Mouse (Mus musculus) spleen, postnatal 10 days (tissue): ENCODE measurements at regions not wholly inside any gene's neighbourhood (a gene's known extent, or its start where the extent isn't known, plus 50 kb on each side); places are given as distances from the start of the nearest gene placed in this dataset.

Experiments used
- DNase-seq, 2 experiments: peaks; one replicate each; pipeline ENCODE4 v3.0.0; 2021 to 2022; ENCODE audit warnings: low spot score in 2 of 2

DNA sequence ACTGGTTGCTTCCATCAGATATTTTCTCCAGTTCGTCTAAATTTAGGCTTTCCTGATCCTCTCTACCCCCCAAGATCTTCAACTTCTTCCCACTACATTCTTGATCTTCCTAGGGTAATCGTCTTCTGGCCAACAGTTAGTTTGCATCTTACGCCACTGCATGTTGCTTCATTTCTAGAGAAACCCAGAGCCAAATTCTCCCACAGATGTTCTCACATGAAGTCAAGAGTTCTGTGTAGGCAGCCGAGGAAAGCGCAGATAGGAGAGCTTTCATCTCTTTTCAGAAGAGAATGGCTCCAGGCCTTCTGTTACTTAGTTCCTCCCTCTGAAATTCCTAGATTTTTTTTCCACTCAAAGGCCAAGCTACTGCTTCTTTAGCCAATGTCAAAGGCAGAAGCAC is 179.9 kb downstream of the Fgf10 start:
- DNase-seq: no peak

DNA sequence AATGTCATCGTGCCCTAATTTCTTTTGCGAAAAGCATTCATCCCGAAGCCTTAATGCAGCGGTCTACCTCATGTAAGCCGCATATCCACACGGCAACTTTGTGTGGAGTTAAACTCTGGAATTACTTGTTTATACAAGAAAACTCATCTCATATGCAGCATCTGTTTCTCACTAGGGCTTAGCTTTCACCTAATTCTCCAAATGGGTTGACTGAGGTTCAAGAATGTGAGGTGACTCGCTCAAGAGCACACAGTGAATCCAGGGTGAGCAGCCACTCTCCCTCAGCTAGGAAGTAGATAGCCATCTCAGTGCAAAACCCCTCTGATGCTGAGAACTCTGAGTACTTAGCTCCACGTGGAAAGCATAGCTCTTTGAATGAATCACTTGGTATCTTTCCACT is 181.1 kb downstream of the Fgf10 start:
- DNase-seq: no peak

DNA sequence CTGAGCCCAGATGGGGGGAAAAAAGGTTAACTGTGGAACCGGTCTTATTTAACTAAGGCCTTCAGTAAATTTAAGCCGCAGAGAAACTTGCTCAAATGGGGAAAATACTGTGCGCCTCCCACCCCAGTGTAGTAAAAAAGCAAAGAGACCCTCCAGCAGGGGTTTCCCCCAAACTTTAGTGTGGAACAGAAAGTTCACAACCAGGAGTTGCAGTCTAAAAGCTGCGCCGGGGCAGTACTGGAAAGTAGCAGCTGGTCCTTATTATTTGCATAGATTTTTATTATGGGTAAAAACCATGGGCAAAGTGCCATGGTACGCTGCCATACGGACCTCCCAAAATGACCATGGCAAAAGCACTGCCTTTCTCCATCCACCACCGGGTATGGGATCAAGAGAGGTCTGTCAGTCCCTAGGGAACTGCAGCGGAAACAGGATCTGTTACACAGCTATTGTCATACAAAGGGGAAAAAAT is 216.8 kb downstream of the Fgf10 start:
- no peak for DNase-seq

DNA sequence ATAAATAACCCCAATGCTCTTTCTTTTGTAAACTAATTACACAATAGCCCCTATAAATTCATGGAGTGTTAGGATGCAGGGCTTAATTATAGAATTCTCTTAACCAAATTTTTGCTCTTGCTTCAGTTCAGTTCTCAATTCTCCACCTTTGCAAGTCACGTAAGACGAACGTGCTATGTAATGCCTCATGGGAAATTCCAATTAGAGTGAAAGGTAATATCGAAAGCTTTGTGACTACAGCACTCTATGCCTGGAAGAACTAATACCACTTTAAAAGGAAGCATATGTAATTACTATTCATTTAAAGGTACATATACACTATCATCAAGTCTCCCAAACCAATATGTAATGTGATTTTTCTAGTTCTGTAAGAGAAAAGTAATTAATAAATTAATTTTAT is 225.5 kb downstream of the Fgf10 start:
- DNase-seq: no peak

DNA sequence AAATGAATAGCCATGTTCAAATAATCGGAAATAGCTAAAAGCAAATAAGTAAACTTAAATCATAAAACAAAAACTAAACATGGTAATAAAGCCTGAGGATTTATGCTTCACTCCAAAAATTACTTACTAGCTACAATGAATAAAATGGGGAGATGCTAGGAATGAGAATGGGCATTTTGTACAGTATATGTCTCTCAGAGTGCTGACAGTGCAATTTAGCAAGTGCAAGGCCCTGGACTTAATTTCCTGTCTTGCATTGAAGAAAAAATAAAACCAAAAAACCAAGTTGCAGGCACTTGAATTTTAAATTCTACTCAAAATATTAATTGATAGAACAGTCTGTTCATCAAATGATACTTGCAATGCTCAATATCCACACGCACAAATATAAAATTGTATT is 232.4 kb downstream of the Fgf10 start:
- no peak for DNase-seq

DNA sequence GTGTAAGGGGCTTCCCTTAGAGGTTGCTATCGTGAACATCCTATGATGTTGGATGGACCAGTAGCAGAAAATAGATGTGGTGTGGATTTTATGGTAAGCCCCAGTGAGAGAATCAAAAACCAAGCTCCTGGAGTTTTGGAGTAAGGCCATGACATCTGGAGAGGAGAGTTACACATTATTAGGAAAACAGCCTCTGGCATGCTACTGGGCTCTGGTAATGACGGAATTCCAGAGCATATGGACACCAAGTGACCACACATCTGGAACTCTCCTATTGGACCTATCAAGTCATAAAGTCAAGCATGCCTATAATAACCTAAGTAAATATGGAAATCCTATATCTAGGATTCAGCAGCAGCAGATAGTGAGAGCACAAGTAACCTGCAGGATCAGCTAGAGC is 240.8 kb downstream of the Fgf10 start:
- DNase-seq: no peak

DNA sequence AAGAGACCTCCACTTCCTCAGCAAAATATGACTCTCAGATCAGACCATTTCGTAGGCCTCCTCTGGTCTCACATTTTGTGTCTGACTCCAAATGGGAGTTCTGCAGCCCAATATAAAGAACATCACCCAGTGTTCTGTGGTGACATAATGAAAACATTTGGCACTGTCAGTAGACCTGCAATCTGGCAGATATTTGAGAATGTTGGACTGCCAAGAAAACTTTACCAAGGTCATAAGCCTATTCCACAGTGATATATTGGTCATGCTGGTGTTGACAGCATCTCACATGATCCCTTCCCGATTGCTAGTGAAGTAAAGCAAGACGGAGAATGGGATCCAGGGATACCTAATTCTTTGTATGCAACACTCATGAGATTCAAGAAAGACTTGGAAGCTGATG is 271.2 kb downstream of the Fgf10 start:
- no peak for DNase-seq

DNA sequence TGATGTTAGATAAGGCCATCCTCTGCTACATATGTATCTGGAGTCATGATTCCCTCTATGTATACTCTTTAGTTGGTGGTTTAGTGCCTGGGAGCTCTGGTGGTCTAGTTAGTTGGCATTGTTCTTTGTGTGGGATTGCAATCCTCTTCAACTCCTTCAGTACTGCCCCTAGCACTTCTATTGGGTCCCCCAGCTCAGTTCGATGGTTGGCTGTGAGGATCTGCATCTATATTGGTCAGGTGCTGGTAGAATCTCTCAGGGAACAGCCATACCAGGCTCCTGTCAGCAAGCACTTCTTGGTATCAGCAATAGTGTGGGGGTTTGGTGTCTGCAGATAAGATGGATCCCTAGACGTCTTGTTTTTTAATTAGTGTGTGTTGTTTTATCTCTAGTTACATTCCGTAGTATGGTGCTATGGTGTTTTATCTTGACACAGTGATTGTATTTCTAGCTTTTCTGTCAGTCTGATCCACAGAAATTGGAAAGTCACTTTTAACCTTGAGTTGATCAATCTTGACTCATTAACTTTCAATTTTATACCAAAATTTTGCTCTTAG is 296.6 kb downstream of the Fgf10 start:
- DNase-seq: no peak

DNA sequence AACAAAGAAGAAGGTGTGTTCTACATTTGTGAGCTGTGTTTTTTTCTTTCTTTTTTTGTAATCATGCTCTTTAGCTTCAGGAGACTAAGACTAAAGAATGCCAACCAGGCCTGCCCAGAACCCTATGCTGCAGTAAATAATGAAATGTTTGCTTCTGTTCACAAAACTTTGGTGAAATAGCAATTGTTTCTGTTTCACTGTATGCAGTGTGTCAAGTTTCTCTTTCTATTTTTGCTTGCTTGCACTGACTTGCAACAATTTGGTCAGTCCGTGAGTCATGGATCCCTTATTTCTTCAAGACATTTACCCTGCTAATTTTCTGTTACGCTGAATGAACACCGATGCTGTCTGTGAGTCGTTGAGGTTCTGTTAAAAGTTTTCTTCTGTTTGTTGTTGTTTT is 298.1 kb downstream of the Fgf10 start:
- no peak for DNase-seq

DNA sequence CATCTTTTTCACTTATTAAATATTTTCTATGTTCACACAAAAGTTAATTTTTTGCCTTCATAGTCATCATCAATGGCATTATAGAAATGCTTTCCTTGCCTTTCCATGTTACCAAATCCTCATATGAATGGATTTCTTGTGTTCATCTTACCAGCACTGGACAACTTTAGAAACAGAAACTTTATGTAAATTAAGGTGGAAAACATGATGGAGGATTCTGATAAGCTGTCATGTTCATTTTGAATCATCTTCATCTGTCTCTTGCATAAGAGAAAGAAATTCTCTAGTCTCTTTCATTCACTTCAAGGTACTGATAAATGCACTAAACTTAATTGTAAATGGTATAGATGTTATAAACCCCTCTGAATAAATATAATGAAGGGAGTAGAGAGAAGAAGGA is 305.4 kb downstream of the Fgf10 start:
- DNase-seq: no peak

DNA sequence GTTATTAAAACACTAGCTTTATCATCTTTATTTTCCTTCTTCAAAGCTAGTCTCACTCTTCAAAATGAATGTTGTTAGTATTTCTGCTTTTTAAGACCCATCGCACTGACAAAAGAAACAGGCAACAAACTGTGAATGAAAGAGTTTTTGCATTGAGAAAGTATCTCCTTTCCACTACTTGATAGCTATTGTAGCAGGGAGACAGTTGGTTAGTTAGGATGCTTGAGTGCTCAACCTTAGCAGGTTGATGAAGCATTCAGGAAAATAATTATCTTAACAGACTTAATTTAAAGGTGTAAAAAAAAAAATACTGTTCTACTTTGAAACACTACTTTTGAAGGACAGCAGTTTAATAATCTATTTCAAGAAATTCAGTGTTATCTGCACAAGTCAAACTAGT is 305.9 kb downstream of the Fgf10 start:
- DNase-seq: no peak

DNA sequence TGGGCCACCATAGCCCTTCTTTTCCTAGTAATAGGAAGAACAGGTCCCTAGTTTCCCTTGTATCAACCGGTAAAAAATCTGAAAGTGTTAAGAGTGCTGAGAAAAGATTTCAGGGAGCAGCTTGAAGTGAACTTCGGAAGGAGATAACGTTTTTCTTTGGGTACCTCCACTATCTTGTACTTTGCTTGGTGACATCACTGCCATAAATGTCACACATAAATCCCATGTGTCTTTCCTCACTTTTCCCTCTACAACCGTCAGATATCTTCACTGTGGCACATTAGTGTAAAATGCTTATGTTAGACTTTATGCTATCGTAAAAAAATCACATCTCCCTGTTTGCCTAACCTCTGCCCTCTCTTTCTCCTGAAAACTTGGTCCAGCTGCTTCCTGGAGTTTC is 309.9 kb downstream of the Fgf10 start:
- no peak for DNase-seq

DNA sequence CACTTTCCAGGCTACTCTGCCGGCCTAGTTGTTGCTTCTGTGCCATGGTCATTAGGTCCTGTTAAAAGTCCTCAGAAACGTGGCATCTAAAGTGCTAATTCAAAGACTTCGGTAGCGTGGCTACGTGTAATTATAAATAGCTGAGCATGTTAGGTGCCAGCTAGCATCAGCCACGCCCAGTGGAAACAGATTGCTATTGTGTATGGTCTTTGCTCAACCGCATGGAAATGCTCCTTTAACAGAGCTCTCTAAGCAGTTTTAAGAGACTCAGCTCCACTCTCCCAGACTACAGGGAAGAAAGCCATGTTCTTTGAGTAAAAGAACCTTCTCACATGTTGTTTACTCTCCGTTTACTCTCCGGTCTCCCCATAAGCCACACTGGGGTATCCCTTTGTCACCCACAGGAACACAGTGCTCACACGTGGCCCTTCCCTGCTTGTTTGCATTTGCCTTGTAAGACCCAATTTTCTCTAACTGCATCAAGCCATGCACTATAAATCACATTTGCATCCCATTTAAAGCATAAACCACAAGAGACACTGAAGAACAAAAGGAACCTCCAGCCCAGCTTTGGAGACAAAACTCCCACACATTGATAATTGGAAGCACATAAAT is 311.7 kb downstream of the Fgf10 start:
- DNase-seq: no peak

DNA sequence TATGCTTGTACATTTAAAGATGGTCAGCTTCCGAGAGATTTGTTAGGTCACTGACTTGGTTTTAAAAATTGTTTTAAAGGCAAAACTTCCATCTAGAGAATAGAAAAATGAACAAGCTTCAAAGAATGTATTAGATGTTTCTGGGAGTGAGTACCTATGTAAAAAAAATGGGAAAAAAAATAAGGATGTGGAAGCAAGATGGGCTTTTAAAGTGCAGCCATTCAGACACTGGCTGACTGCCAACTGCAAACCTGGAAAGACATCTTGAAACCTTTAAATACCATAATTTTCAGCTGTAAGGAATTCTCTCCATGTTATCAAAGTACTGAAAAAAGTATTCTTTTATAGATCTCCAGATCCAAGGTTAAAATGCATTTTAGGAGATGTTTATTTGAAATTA is 315.7 kb downstream of the Fgf10 start:
- DNase-seq: no peak

DNA sequence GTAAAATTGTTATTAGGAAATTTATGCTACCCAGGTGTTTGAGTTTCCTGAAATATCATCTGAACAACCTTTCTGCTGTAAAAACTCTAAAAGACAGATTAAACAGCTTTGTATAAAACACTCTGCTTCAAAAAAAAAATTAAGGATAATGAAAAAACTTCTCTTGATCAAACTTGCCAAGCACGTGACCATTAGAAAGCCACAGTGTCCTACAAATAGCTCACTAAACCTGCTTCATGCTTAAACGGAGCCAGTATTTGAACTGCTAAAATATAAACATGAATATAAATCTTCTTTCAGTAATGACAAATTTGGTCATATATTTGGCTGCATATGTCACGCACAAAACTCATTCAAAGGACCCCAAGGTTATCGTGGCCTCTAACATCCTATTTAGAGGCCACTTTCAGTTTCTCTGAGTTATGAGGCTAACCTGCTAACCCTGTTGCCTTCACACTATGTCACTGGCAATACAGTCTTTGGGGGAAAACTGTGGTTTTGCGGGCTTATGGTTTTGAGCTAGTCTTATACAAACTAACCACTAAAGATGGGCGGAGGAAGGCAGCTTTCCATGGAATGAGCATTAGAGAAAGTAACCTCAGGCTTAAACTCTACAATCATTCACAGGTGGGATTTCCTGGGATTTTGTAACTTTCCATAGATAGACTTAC is 355.8 kb downstream of the Fgf10 start:
- DNase-seq: no peak

DNA sequence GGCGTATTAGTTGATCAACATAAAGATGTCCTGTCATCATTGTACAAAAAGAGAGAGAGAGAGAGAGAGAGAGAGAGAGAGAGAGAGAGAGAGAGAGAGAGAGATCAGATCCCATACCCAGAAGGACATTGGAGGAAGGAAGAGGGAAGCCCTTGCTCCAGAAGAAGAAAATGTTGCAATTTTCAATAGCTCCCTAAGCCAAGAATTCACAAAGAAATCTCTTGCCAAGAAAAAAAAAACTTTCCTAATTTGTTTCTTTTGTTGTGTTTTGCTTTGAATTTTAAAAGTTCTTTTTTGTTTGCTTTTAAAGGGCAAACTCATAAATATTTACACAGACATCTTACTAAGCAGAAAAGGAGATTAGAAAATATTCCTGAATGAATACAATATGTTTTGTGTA is 370.0 kb downstream of the Fgf10 start:
- DNase-seq: no peak

DNA sequence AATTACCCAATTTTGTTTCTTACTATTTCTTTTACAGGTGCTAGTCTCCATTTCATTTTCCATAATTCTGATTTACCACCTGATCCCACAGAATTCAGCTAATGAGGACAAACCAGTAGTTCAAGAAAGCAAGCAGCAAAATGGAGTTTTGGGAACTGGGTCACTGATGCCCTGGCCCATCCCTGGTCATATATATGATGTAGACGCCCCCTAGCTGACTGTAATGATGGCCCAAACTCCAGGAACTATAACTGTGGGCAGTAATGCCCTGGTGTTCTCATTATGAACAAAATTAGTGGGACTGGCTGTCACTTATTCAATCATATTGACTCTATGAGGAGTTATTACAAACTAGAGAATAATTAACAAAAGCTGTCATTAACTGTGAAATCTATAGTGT is 375.5 kb downstream of the Fgf10 start:
- no peak for DNase-seq

DNA sequence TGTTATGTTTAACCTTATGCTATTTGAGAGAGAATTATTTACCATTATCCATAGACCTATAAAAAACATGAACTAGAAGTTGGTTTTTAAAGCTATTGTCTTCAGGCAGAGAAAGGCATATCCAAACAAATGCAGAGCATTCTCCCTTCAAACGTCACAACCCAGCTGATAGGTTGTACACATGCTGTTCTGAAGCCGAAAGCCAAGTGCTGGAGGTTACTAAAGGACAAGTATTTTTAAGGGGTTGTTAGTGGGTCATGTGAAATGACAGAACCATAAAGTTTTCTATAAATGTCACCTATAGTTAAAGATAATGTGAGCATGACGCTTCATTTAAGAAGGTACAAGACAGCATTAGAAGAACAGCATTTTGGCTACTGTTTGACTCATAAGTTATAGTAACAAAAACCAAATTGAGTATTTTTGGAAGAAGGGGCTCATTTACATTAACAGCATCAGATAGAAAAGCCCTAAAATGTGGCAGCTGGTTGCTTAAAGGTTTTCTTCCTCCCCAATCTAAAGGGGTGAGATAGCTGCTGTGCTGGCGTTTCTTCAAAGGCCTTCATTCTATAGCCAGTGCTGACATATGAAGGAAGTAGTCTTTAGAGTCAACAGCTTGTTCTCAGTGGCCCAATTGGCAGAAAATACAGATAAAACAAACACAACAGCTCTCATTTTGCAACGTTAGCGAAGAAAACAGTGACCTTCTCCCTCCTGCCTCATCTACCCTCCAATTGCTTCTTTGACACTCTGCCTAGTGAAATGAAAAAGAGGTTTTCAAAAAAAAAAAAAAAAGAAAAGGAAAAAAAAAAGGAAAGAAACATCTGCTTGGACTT is 359.4 kb upstream of the Paip1 start:
- DNase-seq: no peak

DNA sequence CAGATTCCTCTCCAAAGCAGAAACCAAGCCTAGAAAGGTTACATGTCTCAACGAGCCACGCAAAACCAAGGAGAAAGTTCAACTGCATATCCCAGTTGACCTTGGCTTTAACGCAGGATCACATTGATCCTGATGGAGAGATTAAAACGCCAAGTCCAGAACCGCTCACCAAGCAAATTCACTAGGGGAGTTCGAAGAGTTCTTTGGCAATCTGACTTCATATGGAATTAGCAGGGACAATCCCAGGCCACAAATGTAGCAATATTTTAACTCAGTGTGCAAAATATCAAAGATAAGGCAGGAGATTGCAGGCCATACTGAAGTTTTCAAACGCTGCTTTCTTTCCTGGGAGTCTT is 358.8 kb upstream of the Paip1 start:
- DNase-seq: no peak

DNA sequence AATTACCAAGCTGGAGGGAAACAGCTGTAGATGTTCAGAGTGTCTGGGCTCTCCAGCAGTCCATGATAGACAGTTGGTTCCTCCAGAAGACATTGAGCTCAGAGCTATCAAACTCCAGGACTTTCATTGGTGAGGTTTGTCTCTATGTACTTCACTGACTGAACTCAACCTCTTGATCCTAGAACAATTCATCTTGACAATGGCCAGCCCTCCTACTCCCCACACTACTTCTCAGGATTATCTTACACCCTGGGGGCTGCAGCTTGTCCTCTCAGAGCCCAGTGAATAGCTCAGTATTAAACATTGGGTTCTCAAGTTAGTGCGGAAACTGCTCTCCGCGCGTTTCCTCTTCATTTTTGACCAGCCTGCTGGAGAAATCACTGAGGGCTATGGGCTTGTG is 349.2 kb upstream of the Paip1 start:
- no peak for DNase-seq

DNA sequence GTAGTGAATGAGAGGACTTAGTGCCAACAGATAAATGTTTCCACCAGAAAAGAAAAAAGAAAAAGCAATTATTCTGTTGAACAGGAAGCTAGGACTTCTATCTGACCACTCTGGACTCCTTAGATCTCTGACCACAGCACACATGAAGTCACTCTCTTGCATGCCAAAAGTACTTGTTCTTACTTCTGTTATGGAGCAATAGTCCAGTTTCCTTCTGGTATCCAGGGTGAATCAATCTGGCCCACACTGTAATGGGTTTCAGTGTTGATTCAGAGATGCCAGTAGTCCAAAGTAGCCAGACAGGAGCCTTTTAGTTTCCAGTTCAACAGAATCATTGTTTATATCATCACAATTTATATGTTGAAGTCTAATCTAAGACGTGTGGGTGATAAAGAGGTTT is 346.7 kb upstream of the Paip1 start:
- no peak for DNase-seq

DNA sequence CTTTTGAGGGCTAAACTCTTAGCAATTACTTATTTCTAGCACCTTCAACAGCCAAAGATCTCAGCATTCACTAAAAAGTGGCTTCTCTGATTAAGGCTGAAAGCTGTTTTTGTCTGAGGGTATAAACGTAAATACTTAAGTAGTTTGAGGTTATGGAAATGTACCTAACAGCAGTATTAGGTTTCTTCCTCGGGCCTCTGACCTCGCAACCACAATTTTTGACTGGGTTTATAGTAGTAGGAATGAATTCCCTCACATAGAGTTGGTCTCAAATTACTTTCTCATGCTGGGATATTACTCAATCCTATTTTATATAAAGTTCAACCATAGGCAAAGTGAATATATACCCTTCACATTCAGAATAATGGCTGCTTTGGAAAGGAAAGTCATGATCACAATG is 310.5 kb upstream of the Paip1 start:
- no peak for DNase-seq

DNA sequence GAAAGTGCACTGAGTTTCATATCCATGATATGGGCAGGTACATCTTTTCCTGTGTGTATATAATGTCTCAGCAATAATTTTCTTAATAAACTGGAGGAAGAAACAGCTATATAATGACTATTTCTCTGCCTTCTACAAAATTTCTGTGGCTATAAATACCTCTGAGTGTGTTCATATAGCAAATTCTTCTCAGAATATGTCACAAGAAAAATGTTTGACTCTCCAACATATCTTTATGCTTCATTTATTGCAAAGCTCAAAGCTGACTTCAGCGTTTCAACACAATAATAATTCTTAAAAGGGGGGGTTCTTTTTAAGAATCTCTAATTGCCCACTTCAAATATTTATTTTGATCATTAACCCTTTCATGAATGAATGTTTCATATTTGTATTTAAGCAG is 310.0 kb upstream of the Paip1 start:
- no peak for DNase-seq
